In genomic region chrX:160996051-160996450, GRCm38 (mm10) we compare ENCODE assay signal across 10 mouse cellular contexts. TPM values are rescaled to one million over a fixed set of nuclear protein-coding genes. Genes with fewer than 3 reads are reported as not detected.
DNase-seq lines count a peak whose midpoint lies in the region; ATAC-seq and TF ChIP-seq lines count a peak whose summit lies in the region.
"Had no signal": no experiment of that assay in that cellular context is flagged by ENCODE, and none has a peak within 500 bp of the region (broad histone marks: within the 10 kb centered on the region; RNA-seq: fewer than 3 reads in every experiment).

No protein-coding gene starts in this region.

- H3K4me1 ChIP-seq in heart, embryonic 14.5 days (ENCODE audit: control insufficient read depth in 2 of 2, insufficient read depth in 2 of 2, low read length in 2 of 2): no peaks in the 10 kb centered on the region
- H3K4me1 ChIP-seq in heart, adult 2 months (ENCODE audit: control insufficient read depth, insufficient read depth, low read length): no peaks in the 10 kb centered on the region
- no peaks in the 10 kb centered on the region for H3K4me1 ChIP-seq in embryonic facial prominence, embryonic 13.5 days
- 0 out of 2 replicates have a peak, but pooled peaks cover 3% of the 10 kb centered on the region for H3K4me1 ChIP-seq in midbrain, embryonic 12.5 days

- H3K4me2 ChIP-seq in heart, embryonic 14.5 days (ENCODE audit: low read length): peak overlapping the region; percentile 59
- H3K4me2 ChIP-seq in embryonic facial prominence, embryonic 13.5 days: peak overlapping the region; percentile 56; the same call in 1 of the 2 replicates
- H3K4me2 ChIP-seq in midbrain, embryonic 12.5 days (replicated peaks): peak overlapping the region; percentile 23; the same call in 1 of the 2 replicates

- no peak overlapping the region for H3K4me3 ChIP-seq in heart, embryonic 14.5 days (ENCODE audit: control insufficient read depth in 1 of 2, insufficient read depth in 1 of 2, low read depth in 1 of 2, low read length in 2 of 2)
- no peak overlapping the region for H3K4me3 ChIP-seq in heart, adult 2 months
- H3K4me3 ChIP-seq in embryonic facial prominence, embryonic 13.5 days: no peak overlapping the region
- H3K4me3 ChIP-seq in midbrain, embryonic 12.5 days: no peak overlapping the region

- no peak for ATAC-seq in heart, embryonic 14.5 days (ENCODE audit: insufficient number of reproducible peaks, insufficient read depth, low FRiP score, low read depth)
- ATAC-seq in embryonic facial prominence, embryonic 13.5 days (ENCODE audit: insufficient number of reproducible peaks, insufficient read depth, low FRiP score, low TSS enrichment, low read depth): no peak
- ATAC-seq in midbrain, embryonic 12.5 days (ENCODE audit: low FRiP score, low read depth): no peak

- no peak for TF ChIP-seq CTCF in heart, adult 2 months (IDR thresholded peaks at IDR 0.05)

- intact Hi-C loops in heart, adult 2 months (cut with DNase I): no loop called here

- TF ChIP-seq EP300 in heart, adult 2 months (IDR thresholded peaks at IDR 0.05; ENCODE audit: insufficient read depth, low read depth, low read length): no peak

- DNase-seq in heart, adult 2 months: no peak
- peak; percentile 12 for DNase-seq in Muller cell, postnatal 12 days (ENCODE audit: inconsistent ontology term)
- DNase-seq in urinary bladder, postnatal 10 days (ENCODE audit: low spot score): no peak
- DNase-seq in gastrocnemius, postnatal 25 days: no peak
- DNase-seq in layer of hippocampus, postnatal 14 days (ENCODE audit: low spot score in 2 of 2): no peak
- DNase-seq: cerebellum, adult 11-12 months; thymus, adult 2 months had no signal

- TF ChIP-seq POLR2A in heart, adult 2 months (IDR thresholded peaks at IDR 0.05; ENCODE audit: insufficient read depth, low read depth, low read length): no peak

- H3K27me3 ChIP-seq in heart, embryonic 14.5 days (ENCODE audit: control insufficient read depth, insufficient read depth, low read length): no peaks in the 10 kb centered on the region
- no peaks in the 10 kb centered on the region for H3K27me3 ChIP-seq in heart, adult 2 months (ENCODE audit: control insufficient read depth, insufficient read depth, low read length)
- H3K27me3 ChIP-seq in embryonic facial prominence, embryonic 13.5 days: peaks cover 37% of the 10 kb centered on the region
- peaks cover 25% of the 10 kb centered on the region for H3K27me3 ChIP-seq in midbrain, embryonic 12.5 days

- no peak overlapping the region for H3K27ac ChIP-seq in heart, embryonic 14.5 days (replicated peaks in 1 of 2; ENCODE audit: control insufficient read depth in 1 of 2, insufficient read depth in 1 of 2, low read depth in 2 of 2, low read length in 2 of 2)
- H3K27ac ChIP-seq in heart, adult 2 months: no peak overlapping the region
- no peak overlapping the region for H3K27ac ChIP-seq in embryonic facial prominence, embryonic 13.5 days
- H3K27ac ChIP-seq in midbrain, embryonic 12.5 days (replicated peaks): no peak overlapping the region

- no peaks in the 10 kb centered on the region for H3K9me3 ChIP-seq in heart, embryonic 14.5 days (ENCODE audit: control insufficient read depth, low read length)
- no peaks in the 10 kb centered on the region for H3K9me3 ChIP-seq in embryonic facial prominence, embryonic 13.5 days
- H3K9me3 ChIP-seq in midbrain, embryonic 12.5 days: no peaks in the 10 kb centered on the region

- no peak overlapping the region for H3K9ac ChIP-seq in heart, embryonic 14.5 days (ENCODE audit: low read length)
- H3K9ac ChIP-seq in heart, adult 2 months (ENCODE audit: low read depth, low read length): no peak overlapping the region
- H3K9ac ChIP-seq in embryonic facial prominence, embryonic 13.5 days: no peak overlapping the region
- H3K9ac ChIP-seq in midbrain, embryonic 12.5 days (replicated peaks): no peak overlapping the region

- WGBS in heart, embryonic 14.5 days: 20% methylated on average over 5 of the region's 5 CpGs
- 23% methylated on average over 5 of the region's 5 CpGs for WGBS in heart, adult 2 months
- 14% methylated on average over 5 of the region's 5 CpGs for WGBS in embryonic facial prominence, embryonic 13.5 days
- WGBS in midbrain, embryonic 12.5 days: 23% methylated on average over 5 of the region's 5 CpGs

- H3K36me3 ChIP-seq in heart, embryonic 14.5 days (ENCODE audit: control insufficient read depth, insufficient read depth, low read length): no peaks in the 10 kb centered on the region
- no peaks in the 10 kb centered on the region for H3K36me3 ChIP-seq in heart, adult 2 months (ENCODE audit: control insufficient read depth, insufficient read depth, low read length)
- H3K36me3 ChIP-seq in embryonic facial prominence, embryonic 13.5 days: no peaks in the 10 kb centered on the region
- H3K36me3 ChIP-seq in midbrain, embryonic 12.5 days: no peaks in the 10 kb centered on the region

- no peaks in the 10 kb centered on the region for H3K79me2 ChIP-seq in heart, adult 2 months (replicated peaks; ENCODE audit: control insufficient read depth, insufficient read depth, low read length)

RNA-seq across cellular contexts. Expression of gene Cdkl5, which starts 1.5 kb away (rescaled TPM):
- 2.8 and 3.4 TPM in 2 replicates for polyA plus RNA-seq in heart, embryonic 14.5 days (2014; fragmentation: Nextera tagmentation; extraction: Ambion mirVana)
- total RNA-seq in heart, adult 2 months (2021): 1 to 10 TPM; 5.6 to 6.6 TPM
- polyA plus RNA-seq in heart, adult 2 months (2012; rRNA removed): 1.3 and 2.5 TPM in 2 replicates
- polyA plus RNA-seq in embryonic facial prominence, embryonic 13.5 days (2015; fragmentation: Nextera tagmentation; extraction: Ambion mirVana): 3.0 and 3.4 TPM in 2 replicates
- polyA plus RNA-seq in midbrain, embryonic 12.5 days (2016; fragmentation: Nextera tagmentation; extraction: Ambion mirVana): 3.6 and 4.8 TPM in 2 replicates
- 1 to 10 TPM in 1 of 2 experiments, under 1 TPM in 1; 0.95 to 1.1 TPM for total RNA-seq in gastrocnemius, postnatal 25 days (2021)
- total RNA-seq in layer of hippocampus, postnatal 14 days (2021): 100 to 1,000 TPM; 105 to 111 TPM
